Mouse (Mus musculus) thymus, postnatal 4 days (tissue): ENCODE results near the gene Vrtn.
A peak's percentile ranks its signal among the peaks of the same experiment; 100 is the strongest.

Source experiments
- DNase-seq: peaks from one replicate; pipeline ENCODE4 v3.0.0; 2021

Gene Vrtn

GRCm38 (mm10) chr12:84691347-84691746, 50.5 kb downstream of the Vrtn start:
- DNase-seq, result no peak

GRCm38 (mm10) chr12:84692141-84692540, 51.3 kb downstream of the Vrtn start:
- DNase-seq, result no peak

- peak; percentile 88 for DNase-seq
Observed at GRCm38 (mm10) chr12:84698319-84699081, 57.7 kb downstream of the Vrtn start, which contains the start of gene Syndig1l. TSS of gene Syndig1l (minus strand) at chr12:84698831.
